Mouse (Mus musculus) ES-E14 (cell line): ENCODE measurements at regions not wholly inside any gene's neighbourhood (a gene's known extent, or its start where the extent isn't known, plus 50 kb on each side); places are given as distances from the start of the nearest gene placed in this dataset.

Experiments
- DNase-seq: peaks from one replicate; pipeline ENCODE4 v3.0.0-alpha.2; 2013; ENCODE audit warnings: low read depth, low spot score
- H3K27ac ChIP-seq: 2 replicates; pipeline ENCODE4 v1.5.1; 2012; ENCODE audit warnings: low read depth, mild to moderate bottlenecking, low read length, moderate library complexity, mixed read lengths; ENCODE audit not compliant: poor library complexity, insufficient read depth, severe bottlenecking
- H3K36me3 ChIP-seq: 2 replicates; pipeline ENCODE4 v1.6.1; 2012; ENCODE audit warnings: mild to moderate bottlenecking, low read length, moderate library complexity, mixed read lengths; ENCODE audit not compliant: control insufficient read depth, poor library complexity, insufficient read depth, severe bottlenecking
- H3K4me1 ChIP-seq, 2 experiments: fragments of 150-350 bp in 1 of 2; sonication (generic) in 1 of 2; 2 replicates each; pipeline ENCODE4 v1.6.1; 2012; ENCODE audit warnings: low read length in 2 of 2, mild to moderate bottlenecking in 1 of 2, mixed read lengths in 1 of 2; ENCODE audit not compliant: control insufficient read depth in 2 of 2, insufficient read depth in 2 of 2, poor library complexity in 1 of 2
- H3K4me3 ChIP-seq, 2 experiments: fragments of 150-350 bp in 1 of 2; sonication (generic) in 1 of 2; 2 replicates each; pipeline ENCODE4 v1.5.1; 2012; ENCODE audit warnings: low read length in 2 of 2, low read depth in 1 of 2, mild to moderate bottlenecking in 1 of 2, mixed read lengths in 1 of 2; ENCODE audit not compliant: insufficient read depth in 1 of 2, poor library complexity in 1 of 2, severe bottlenecking in 1 of 2
- H3K9ac ChIP-seq: 2 replicates; pipeline ENCODE4 v1.6.1; 2012; ENCODE audit warnings: low read depth, mild to moderate bottlenecking, low read length, mixed read lengths; ENCODE audit not compliant: poor library complexity, insufficient read depth, severe bottlenecking
- H3K9me3 ChIP-seq: fragments of 150-350 bp; sonication (generic); 2 replicates; pipeline ENCODE4 v1.6.1; 2012; ENCODE audit warnings: low read depth, mild to moderate bottlenecking, low read length; ENCODE audit not compliant: control insufficient read depth, insufficient read depth
- CHD2 ChIP-seq: IDR thresholded peaks from 2 replicates; pipeline ENCODE4 v1.6.1; 2014; ENCODE audit warnings: mild to moderate bottlenecking, low read depth, low read length, inconsistent platforms
- HCFC1 ChIP-seq: IDR thresholded peaks from 2 replicates; pipeline ENCODE4 v1.6.1; 2012; ENCODE audit warnings: low read length, inconsistent platforms, borderline replicate concordance; ENCODE audit not compliant: insufficient read depth
- MAFK ChIP-seq: IDR thresholded peaks from 2 replicates; pipeline ENCODE4 v1.6.1; 2014; ENCODE audit warnings: mild to moderate bottlenecking, low read depth, low read length, inconsistent platforms; ENCODE audit not compliant: insufficient read depth
- ZC3H11A ChIP-seq: IDR thresholded peaks from 2 replicates; pipeline ENCODE4 v1.6.1; 2012; ENCODE audit warnings: low read depth, mild to moderate bottlenecking, inconsistent platforms, low read length, borderline replicate concordance
- ZNF384 ChIP-seq: IDR thresholded peaks from 2 replicates; pipeline ENCODE4 v1.6.1; 2012; ENCODE audit warnings: low read depth, low read length, inconsistent platforms
- in situ Hi-C, 2 experiments: fragments of 600-800 bp; cut with MboI; formaldehyde crosslinking; loops; one replicate each; pipeline ENCODE4 v1.15.1; 2025; ENCODE audit warnings: low sequenced_read_pairs in 2 of 2, inconsistent platforms in 1 of 2; ENCODE audit not compliant: unreplicated experiment in 2 of 2

- Histone ChIP-seq H3K9ac (no peak overlapping the region), H3K36me3 (no peaks in the 10 kb centered on the region), H3K27ac (no peak overlapping the region), H3K9me3 (no peaks in the 10 kb centered on the region), H3K4me1 (no peaks in the 10 kb centered on the region), H3K4me3 (no peak overlapping the region)
- DNase-seq, result no peak
- in situ Hi-C loops, result loop anchor here in 1 of 2 experiments (25.0 kb wide), 1 partner anchor 377 kb away; no protein-coding TSS in a partner anchor
- TF ChIP-seq HCFC1 (no peak), CHD2 (no peak), MAFK (no peak)
Observed at GRCm38 (mm10) chr3:61460076-61460475, 94.3 kb upstream of the B430305J03Rik start.

GRCm38 (mm10) chr3:61456598-61456997 lies 90.8 kb upstream of the B430305J03Rik start:
- Histone ChIP-seq H3K9ac (no peak overlapping the region), H3K36me3 (no peaks in the 10 kb centered on the region), H3K4me3 (no peak overlapping the region), H3K4me1 (no peaks in the 10 kb centered on the region), H3K9me3 (no peaks in the 10 kb centered on the region), H3K27ac (no peak overlapping the region)
- in situ Hi-C loops, result loop anchor here in 1 of 2 experiments (25.0 kb wide), 1 partner anchor 381 kb away; no protein-coding TSS in a partner anchor
- DNase-seq, result no peak
- TF ChIP-seq HCFC1, result no peak
- TF ChIP-seq ZC3H11A, result no peak
- no peak for TF ChIP-seq ZNF384
- no peak for TF ChIP-seq MAFK
- no peak for TF ChIP-seq CHD2

GRCm38 (mm10) chr3:61442000-61442739 lies 76.4 kb upstream of the B430305J03Rik start:
- H3K9ac ChIP-seq, result no peak overlapping the region
- H3K4me3 ChIP-seq, result no peak overlapping the region
- no peaks in the 10 kb centered on the region for H3K9me3 ChIP-seq
- DNase-seq, result no peak
- H3K36me3 ChIP-seq, result no peaks in the 10 kb centered on the region
- H3K4me1 ChIP-seq, result no peaks in the 10 kb centered on the region
- TF ChIP-seq HCFC1, result no peak
- no peak for TF ChIP-seq ZNF384
- no peak for TF ChIP-seq MAFK
- TF ChIP-seq ZC3H11A, result no peak
- TF ChIP-seq CHD2, result no peak
- no peak overlapping the region for H3K27ac ChIP-seq
- in situ Hi-C loops, result no loop called here

DNA sequence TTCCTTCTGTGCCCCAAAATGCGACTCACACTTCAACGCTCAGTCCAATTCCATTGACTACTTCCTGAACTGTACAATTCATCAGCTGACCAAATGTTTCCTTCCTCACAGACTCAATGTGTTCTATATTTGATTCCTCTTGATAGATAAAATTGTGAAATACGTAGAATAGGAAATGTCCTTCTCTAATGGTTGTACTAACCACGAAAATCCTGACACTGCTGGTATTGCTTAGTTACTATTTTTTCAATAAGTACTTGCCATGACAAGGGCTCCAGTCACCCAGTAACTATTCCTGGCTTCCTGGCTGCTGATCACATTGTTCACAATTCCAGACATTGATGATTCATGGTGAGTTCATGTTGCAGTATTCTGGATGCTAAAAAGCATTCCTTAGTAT lies 75.7 kb upstream of the B430305J03Rik start:
- Histone ChIP-seq H3K36me3 (no peaks in the 10 kb centered on the region), H3K4me1 (no peaks in the 10 kb centered on the region), H3K9me3 (no peaks in the 10 kb centered on the region), H3K9ac (no peak overlapping the region), H3K27ac (no peak overlapping the region), H3K4me3 (no peak overlapping the region)
- TF ChIP-seq ZNF384 (no peak), MAFK (no peak), HCFC1 (no peak), CHD2 (no peak), ZC3H11A (no peak)
- in situ Hi-C loops, result no loop called here
- no peak for DNase-seq

DNA sequence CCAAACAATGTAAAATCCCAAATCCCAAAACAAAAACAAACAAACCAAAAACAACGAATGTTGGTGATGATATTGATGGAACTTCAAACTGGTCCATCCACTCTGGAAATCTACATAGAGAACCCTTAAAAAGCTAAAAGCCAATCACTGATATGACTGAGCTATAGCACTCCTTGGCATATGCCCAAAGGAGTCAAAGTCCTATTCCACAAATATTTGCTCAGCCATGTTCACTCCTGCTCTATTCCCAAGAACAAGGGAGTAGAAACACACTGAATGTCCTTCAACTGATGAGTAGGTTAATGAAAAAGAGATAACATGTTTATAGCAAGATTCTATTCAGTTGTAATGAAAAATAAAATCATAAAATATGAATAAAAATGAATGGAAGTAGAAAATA lies 63.0 kb upstream of the B430305J03Rik start:
- no peak overlapping the region for H3K27ac ChIP-seq
- no peak overlapping the region for H3K4me3 ChIP-seq
- no peaks in the 10 kb centered on the region for H3K36me3 ChIP-seq
- DNase-seq, result no peak
- H3K9me3 ChIP-seq, result no peaks in the 10 kb centered on the region
- H3K4me1 ChIP-seq, result no peaks in the 10 kb centered on the region
- no peak overlapping the region for H3K9ac ChIP-seq
- in situ Hi-C loops, result no loop called here
- TF ChIP-seq CHD2 (no peak), ZC3H11A (no peak), HCFC1 (no peak), MAFK (no peak), ZNF384 (no peak)
